Mouse (Mus musculus): ENCODE data around the gene Myo9b. TPM values are rescaled to one million over a fixed set of nuclear protein-coding genes. Genes with fewer than 3 reads are reported as not detected.
A peak's percentile ranks its signal among the peaks of the same experiment; 100 is the strongest.
"Not testable (repeated sequence)": the region's sequence is repeated elsewhere in the genome, so short reads cannot be mapped to it uniquely, and the experiment has no call there.

The Myo9b gene
- total RNA-seq (2022): 1 to 10 TPM; 6.2 to 8.6 (median 7.8) TPM

- peak; percentile 97 to 98 for DNase-seq (ENCODE audit: low spot score in 2 of 2)
Measured at GRCm38 (mm10) chr8:71272286-71273150, at the start of gene Myo9b, which contains the start of gene Haus8. Myo9b (plus strand) TSS chr8:71272714. Haus8 (minus strand) TSS chr8:71272934.

DNA sequence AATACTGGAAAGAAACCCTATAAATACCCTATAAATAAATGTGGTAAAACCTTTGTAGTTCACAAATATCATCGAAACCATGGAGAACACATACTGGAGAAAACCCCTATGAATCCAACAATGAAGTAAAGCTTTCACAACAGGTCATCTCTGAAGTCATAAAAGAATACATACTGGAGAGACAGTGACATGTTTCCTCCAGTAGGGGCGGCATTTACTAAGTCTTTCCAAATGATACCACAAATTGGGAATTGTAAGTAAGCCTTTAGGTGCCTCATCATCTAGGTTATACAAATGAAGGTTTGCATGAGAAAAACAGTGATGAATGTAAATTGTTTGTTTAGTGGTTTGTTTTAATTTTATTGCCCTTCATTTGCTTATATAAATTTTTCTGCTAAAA is 48.0 kb upstream of the Myo9b start:
- no peak for DNase-seq (ENCODE audit: low spot score in 2 of 2)

DNA sequence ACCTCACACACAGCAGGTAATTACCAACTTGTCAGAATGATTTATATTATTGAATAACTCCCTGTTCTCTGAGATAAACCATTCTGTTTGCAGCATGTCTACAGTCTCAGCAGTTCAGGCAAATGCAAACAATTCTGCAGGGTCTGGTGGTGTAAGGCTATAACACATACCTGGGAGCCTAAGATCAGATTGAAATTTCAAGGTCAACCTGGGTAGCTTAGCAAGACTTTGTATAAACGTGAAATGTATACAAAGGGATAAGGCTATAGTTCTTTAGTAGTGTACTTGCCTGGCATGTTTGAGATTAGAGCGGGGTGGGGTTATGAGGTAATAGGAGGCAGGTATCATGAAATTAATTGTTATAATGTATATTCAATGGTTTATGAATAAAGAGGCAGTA is 29.8 kb upstream of the Myo9b start:
- DNase-seq (ENCODE audit: low spot score in 2 of 2): no peak

DNA sequence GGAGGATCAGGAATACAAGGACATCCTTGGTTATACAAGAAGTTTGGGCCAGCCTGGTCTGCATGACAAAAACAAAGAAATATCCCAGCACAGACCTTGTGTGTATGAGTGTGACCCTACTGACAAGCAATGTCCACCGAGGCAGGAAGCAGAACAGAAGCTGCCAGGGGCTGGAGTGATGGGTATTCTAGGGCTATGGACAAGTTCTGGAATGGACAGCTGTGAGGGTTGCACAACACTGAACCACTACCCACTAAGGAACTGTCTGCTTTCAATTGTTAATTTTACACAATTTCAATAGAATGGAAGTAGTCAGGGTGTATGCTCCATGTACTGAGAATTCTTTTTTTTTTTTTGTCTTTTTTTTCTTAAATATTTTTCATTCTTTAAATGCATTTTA is 24.3 kb upstream of the Myo9b start:
- no peak for DNase-seq (ENCODE audit: low spot score in 2 of 2)

GRCm38 (mm10) chr8:71256545-71257232 is 15.8 kb upstream of the Myo9b start:
- peak in 1 of 2 experiments; percentile 1 for DNase-seq (ENCODE audit: low spot score in 2 of 2)

- no peak for DNase-seq (ENCODE audit: low spot score in 2 of 2)
Measured at GRCm38 (mm10) chr8:71261234-71261633, 11.3 kb upstream of the Myo9b start.

DNA sequence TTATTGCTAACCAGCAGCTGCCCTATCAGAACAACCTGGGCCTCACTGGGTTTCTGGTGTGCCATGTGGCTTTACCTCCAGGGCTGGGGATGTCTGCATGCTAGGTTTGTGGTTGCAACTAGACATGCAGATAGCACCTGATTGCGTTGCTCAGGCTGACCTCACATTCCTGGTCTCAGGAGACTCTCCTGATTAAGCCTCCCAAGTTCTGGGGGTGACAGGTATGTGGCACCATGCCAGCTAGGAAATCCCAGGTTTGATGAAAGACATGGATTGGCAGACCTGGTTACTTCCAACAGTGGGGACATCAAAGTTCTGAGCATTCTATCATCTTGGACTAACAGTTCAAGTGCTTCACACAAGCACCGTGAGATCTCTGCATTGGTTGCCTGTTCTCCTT is 4.8 kb upstream of the Myo9b start:
- DNase-seq (ENCODE audit: low spot score in 2 of 2): no peak

DNA sequence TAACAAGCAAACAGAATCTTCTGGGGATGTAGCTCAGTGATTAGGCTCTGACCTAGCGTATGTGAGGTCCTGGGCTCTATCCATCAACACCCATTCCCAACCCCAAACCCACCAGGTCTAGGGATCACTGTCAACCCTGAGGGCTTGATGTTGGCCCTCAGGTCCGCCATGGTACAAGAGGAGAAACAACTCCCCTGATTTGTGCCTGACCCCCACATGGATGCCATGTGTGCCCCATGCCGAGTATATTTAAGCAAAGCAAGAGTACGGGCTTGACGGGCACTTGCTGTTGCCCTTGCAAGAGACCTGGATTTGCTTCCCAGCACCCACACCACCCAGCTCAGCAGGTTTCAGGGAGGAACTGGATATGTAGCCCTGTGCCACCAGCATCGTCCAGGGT is 4.2 kb upstream of the Myo9b start:
- DNase-seq (ENCODE audit: low spot score in 2 of 2): not testable (repeated sequence)

- DNase-seq (ENCODE audit: low spot score in 2 of 2): no peak
Measured at GRCm38 (mm10) chr8:71271630-71272029, 884 bp upstream of the Myo9b start.

GRCm38 (mm10) chr8:71273151-71273510 is 617 bp downstream of the Myo9b start:
- peak in 1 of 2 experiments; percentile 41 for DNase-seq (ENCODE audit: low spot score in 2 of 2)

DNA sequence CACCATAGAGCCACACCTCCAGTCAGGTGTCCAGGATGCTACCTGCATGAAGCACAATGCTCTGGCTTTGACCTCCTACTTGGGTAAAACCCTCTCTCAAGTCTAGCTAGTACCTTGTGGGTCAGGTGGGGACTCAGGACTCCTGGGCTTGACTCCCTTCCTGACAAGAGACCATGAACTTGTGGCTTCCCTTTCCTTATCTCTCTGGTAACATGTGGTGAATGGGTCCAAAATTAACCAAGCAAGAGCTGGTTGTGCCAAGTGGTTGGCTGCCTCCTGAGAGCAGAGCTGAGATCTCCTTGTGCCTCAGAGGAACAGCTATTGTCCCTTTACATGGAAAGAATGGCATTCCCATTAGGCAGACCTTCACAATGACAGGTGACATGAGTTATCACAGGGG is 2.0 kb downstream of the Myo9b start:
- DNase-seq (ENCODE audit: low spot score in 2 of 2): no peak

GRCm38 (mm10) chr8:71276166-71276565 is 3.7 kb downstream of the Myo9b start:
- DNase-seq (ENCODE audit: low spot score in 2 of 2): no peak

DNA sequence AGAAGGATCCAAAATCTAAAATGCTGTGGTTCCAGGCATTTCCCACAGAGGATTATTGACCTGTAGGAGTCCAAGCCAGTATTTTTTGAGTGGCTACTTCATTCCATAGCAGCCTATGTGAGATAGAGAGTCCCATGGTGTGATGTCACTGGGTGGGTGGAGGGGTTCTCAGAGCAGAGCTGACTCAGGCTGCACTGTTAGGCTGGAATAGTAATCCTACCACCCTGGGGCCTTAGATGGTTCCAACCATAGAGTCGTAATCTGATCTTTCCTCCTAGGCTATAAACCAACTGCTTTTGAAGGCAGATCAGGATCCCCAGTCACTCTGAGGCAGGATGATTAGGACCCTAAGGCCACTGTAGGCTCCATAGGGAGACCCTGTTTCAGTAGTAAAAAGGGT is 6.9 kb downstream of the Myo9b start:
- not testable (repeated sequence) for DNase-seq (ENCODE audit: low spot score in 2 of 2)

DNA sequence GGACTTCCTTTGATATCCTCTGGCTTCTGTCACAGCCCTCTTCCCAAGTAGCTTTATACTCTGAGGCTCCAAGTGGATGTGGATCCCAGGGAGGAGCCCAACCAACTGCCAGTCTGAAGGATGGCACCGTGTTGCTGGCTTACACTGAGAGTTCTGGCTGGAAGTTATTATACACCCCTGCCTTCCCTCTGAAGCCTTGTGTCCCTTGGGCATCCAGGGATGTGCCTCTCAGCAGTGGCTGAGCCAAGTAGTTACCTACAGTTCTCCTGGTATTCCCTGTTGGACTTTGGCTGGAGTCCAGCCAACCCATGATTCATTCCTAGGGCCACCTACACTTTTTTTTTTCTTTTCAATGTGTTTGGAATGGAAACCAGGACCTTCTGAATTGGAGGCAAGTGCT is 9.2 kb downstream of the Myo9b start:
- not testable (repeated sequence) for DNase-seq (ENCODE audit: low spot score in 2 of 2)

- DNase-seq (ENCODE audit: low spot score in 2 of 2): no peak
Measured at GRCm38 (mm10) chr8:71282621-71283020, 10.1 kb downstream of the Myo9b start.

DNA sequence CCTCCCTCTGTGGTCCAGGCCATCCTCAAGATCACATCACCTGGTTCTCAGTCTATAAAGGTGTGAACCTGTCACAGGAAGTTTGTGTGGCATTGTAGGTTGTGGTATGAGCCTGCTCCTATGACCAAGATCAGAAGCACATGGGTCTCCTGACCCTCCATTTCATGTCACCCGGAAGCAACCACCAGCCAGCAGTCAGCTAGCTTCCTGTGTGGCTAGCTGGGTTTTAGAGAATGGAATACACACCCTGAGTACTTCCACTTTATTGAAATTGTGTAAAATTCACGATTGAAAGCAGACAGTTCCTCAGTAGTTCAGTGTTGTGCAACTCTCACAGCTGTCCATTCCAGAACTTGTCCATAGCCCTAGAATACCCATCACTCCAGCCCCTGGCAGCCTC is 13.7 kb downstream of the Myo9b start:
- not testable (repeated sequence) for DNase-seq (ENCODE audit: low spot score in 2 of 2)

- no peak for DNase-seq (ENCODE audit: low spot score in 2 of 2)
Measured at GRCm38 (mm10) chr8:71288441-71288949, 16.0 kb downstream of the Myo9b start.

DNA sequence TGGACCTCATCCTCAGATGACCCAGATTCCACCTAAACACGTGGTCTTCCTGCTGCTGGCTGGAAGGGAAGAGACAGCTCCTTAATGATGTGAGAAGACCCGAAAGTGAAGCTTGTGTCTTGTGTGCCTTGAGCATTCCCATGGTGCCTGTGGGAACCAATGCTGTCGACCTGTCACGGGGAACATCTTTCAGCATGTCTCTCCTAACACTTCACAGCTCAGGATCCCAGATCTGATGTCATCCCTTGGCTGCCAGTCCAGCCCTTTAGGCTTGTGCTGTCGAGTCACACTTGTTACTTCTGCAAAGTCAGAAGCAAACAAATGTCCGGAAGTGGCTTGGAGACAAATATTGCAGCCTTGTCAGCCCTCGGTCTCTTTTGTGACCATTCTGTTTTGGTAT is 16.6 kb downstream of the Myo9b start:
- no peak for DNase-seq (ENCODE audit: low spot score in 2 of 2)

- no peak for DNase-seq (ENCODE audit: low spot score in 2 of 2)
Measured at GRCm38 (mm10) chr8:71290211-71290610, 17.7 kb downstream of the Myo9b start.

- DNase-seq (ENCODE audit: low spot score in 2 of 2): no peak
Measured at GRCm38 (mm10) chr8:71290911-71291310, 18.4 kb downstream of the Myo9b start.

DNA sequence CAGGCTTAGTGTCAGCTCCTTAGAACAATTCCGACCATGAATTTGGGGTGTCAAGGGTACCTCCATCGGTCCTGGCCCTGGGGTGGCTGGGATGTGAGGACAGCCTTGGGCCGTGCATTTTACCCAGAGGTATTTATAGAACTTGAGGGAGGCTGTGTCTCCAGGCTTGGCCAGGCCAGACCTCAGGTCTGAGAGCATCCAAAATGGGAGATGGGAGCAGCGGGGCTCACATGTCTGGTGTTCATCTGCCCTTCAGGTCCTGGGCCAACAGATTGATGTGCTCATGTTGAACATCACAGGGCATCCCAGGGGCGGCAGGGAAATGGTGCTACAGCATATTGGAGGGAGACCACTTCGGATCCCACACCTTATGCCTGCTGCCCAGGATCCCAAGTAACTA is 18.8 kb downstream of the Myo9b start:
- DNase-seq (ENCODE audit: low spot score in 2 of 2): no peak

GRCm38 (mm10) chr8:71293930-71294329 is 21.4 kb downstream of the Myo9b start:
- DNase-seq (ENCODE audit: low spot score in 2 of 2): not testable (repeated sequence)

Measured in gastrocnemius, adult 8-10 months (tissue).